Mouse (Mus musculus) stomach, embryonic 14.5 days (tissue): ENCODE data around the gene Tmed1. TPM values are rescaled to one million over a fixed set of nuclear protein-coding genes. Genes with fewer than 3 reads are reported as not detected.

ENCODE experiments used
- ATAC-seq: fragments of 200-750 bp; cut with Nextera tagmentation; 2 replicates; pipeline ENCODE4 v1.8.0; 2017; ENCODE audit warnings: low read depth, moderate TSS enrichment; ENCODE audit not compliant: insufficient number of reproducible peaks, insufficient read depth, low FRiP score
- H3K27ac ChIP-seq: fragments of 300-500 bp; sonication (generic); 2 replicates; pipeline ENCODE4 v1.5.1; 2014; ENCODE audit warnings: mild to moderate bottlenecking, low read length, moderate library complexity, mixed read lengths
- H3K27me3 ChIP-seq: fragments of 300-500 bp; sonication (generic); 2 replicates; pipeline ENCODE4 v1.6.1; 2014; ENCODE audit warnings: low read length, control low read depth, mixed read lengths; ENCODE audit not compliant: control insufficient read depth, insufficient read depth
- H3K36me3 ChIP-seq: fragments of 300-500 bp; sonication (generic); 2 replicates; pipeline ENCODE4 v1.6.1; 2014; ENCODE audit warnings: mild to moderate bottlenecking, control low read depth, low read length, moderate library complexity, mixed read lengths; ENCODE audit not compliant: control insufficient read depth, insufficient read depth
- H3K4me1 ChIP-seq: fragments of 300-500 bp; sonication (generic); 2 replicates; pipeline ENCODE4 v1.6.1; 2014; ENCODE audit warnings: low read length, control low read depth, mixed read lengths; ENCODE audit not compliant: control insufficient read depth, insufficient read depth
- H3K4me2 ChIP-seq: fragments of 300-500 bp; sonication (generic); replicated peaks from 2 replicates; pipeline ENCODE4 v1.6.1; 2014; ENCODE audit warnings: low read depth, low read length, control low read depth
- H3K4me3 ChIP-seq: fragments of 300-500 bp; sonication (generic); 2 replicates; pipeline ENCODE4 v1.5.1; 2014; ENCODE audit warnings: low read depth, low read length, control low read depth
- H3K9ac ChIP-seq: fragments of 300-500 bp; sonication (generic); replicated peaks from 2 replicates; pipeline ENCODE4 v1.6.1; 2014; ENCODE audit warnings: low read depth, mild to moderate bottlenecking, control low read depth, low read length, moderate library complexity, mixed read lengths
- H3K9me3 ChIP-seq: fragments of 300-500 bp; sonication (generic); 2 replicates; pipeline ENCODE4 v1.6.1; 2016; ENCODE audit warnings: low read depth, low read length, control low read depth; ENCODE audit not compliant: control insufficient read depth
- whole genome bisulfite sequencing: fragments of 180-500 bp; shearing (Covaris S2); extraction: QIAGEN DNeasy Blood & Tissue Kit; methylation state at CpG from one replicate; pipeline ENCODE4 v1.1.7; 2014; 5-methylcytosine and 5-hydroxymethylcytosine counted together
- polyA plus RNA-seq: library from polyadenylated mRNA; unstranded; fragments of >200 nt; fragmentation: Nextera tagmentation; extraction: Ambion mirVana; gene quantifications from 2 replicates; pipeline ENCODE4 v1.2.1, GENCODE M21; 2014

The Tmed1 gene
- polyA plus RNA-seq: 92.8 and 94.5 TPM in 2 replicates

- H3K4me2 ChIP-seq: peak within 1 kb of the TSS; percentile 54
- ATAC-seq: peak; percentile 95
- peaks cover 9% of the 10 kb centered on the region; the same call in 1 of the 2 replicates for H3K4me1 ChIP-seq
- H3K9ac ChIP-seq: peak within 1 kb of the TSS; percentile 46
- peak within 1 kb of the TSS; percentile 61 for H3K4me3 ChIP-seq
- H3K36me3 ChIP-seq: peaks cover 32% of the 10 kb centered on the region
- H3K9me3 ChIP-seq: no peaks in the 10 kb centered on the region
- peak within 1 kb of the TSS; percentile 92 for H3K27ac ChIP-seq
- WGBS: under 1% methylated on average over 44 of the region's 44 CpGs
- no peaks in the 10 kb centered on the region for H3K27me3 ChIP-seq
Measured at GRCm38 (mm10) chr9:21509772-21510688, at the start of gene Tmed1. TSS of gene Tmed1 (minus strand) at chr9:21510252.

- no peak for ATAC-seq
- Histone ChIP-seq H3K9ac (no peak overlapping the region), H3K4me2 (no peak overlapping the region), H3K27me3 (no peaks in the 10 kb centered on the region), H3K36me3 (0 out of 2 replicates have a peak, but pooled peaks cover 6% of the 10 kb centered on the region), H3K4me1 (peaks cover 6% of the 10 kb centered on the region; the same call in 1 of the 2 replicates), H3K27ac (no peak overlapping the region), H3K9me3 (no peaks in the 10 kb centered on the region), H3K4me3 (no peak overlapping the region)
- WGBS: 98% methylated on average over 3 of the region's 3 CpGs
Measured at GRCm38 (mm10) chr9:21559151-21559550, 49.1 kb upstream of the Tmed1 start.

- H3K27me3 ChIP-seq: no peaks in the 10 kb centered on the region
- no peaks in the 10 kb centered on the region for H3K9me3 ChIP-seq
- H3K36me3 ChIP-seq: peaks cover 8% of the 10 kb centered on the region; the same call in 1 of the 2 replicates
- H3K9ac ChIP-seq: no peak overlapping the region
- peak; percentile 75; the same call in 1 of the 2 replicates for ATAC-seq
- no peak overlapping the region for H3K4me2 ChIP-seq
- H3K4me3 ChIP-seq: no peak overlapping the region
- 70% methylated on average over 4 of the region's 4 CpGs for WGBS
- no peak overlapping the region for H3K27ac ChIP-seq
- peaks cover 6% of the 10 kb centered on the region; the same call in 1 of the 2 replicates for H3K4me1 ChIP-seq
Measured at GRCm38 (mm10) chr9:21558366-21558765, 48.3 kb upstream of the Tmed1 start.

- Histone ChIP-seq H3K27me3 (no peaks in the 10 kb centered on the region), H3K4me3 (no peak overlapping the region), H3K9me3 (no peaks in the 10 kb centered on the region), H3K4me2 (no peak overlapping the region), H3K27ac (no peak overlapping the region; the same call in 1 of the 2 replicates), H3K4me1 (peaks cover 6% of the 10 kb centered on the region; the same call in 1 of the 2 replicates), H3K9ac (no peak overlapping the region), H3K36me3 (peaks cover 12% of the 10 kb centered on the region; the same call in 1 of the 2 replicates)
- 72% methylated on average over 2 of the region's 2 CpGs for WGBS
- ATAC-seq: no peak
Measured at GRCm38 (mm10) chr9:21557556-21557955, 47.5 kb upstream of the Tmed1 start.

- no peak overlapping the region for H3K9ac ChIP-seq
Measured at GRCm38 (mm10) chr9:21556996-21557395, 46.9 kb upstream of the Tmed1 start.

GRCm38 (mm10) chr9:21555198-21555742 lies 45.2 kb upstream of the Tmed1 start:
- WGBS: 85% methylated on average over 6 of the region's 6 CpGs
- Histone ChIP-seq H3K27me3 (no peaks in the 10 kb centered on the region), H3K27ac (no peak overlapping the region), H3K36me3 (peaks cover 12% of the 10 kb centered on the region), H3K4me1 (peaks cover 6% of the 10 kb centered on the region; the same call in 1 of the 2 replicates), H3K9me3 (no peaks in the 10 kb centered on the region), H3K4me2 (no peak overlapping the region), H3K9ac (no peak overlapping the region), H3K4me3 (no peak overlapping the region)
- ATAC-seq: no peak

More at GRCm38 (mm10) chr9:21556996-21557395, 46.9 kb upstream of the Tmed1 start:
- Histone ChIP-seq H3K27ac (no peak overlapping the region; the same call in 1 of the 2 replicates), H3K4me3 (no peak overlapping the region), H3K4me1 (peaks cover 6% of the 10 kb centered on the region; the same call in 1 of the 2 replicates), H3K36me3 (peaks cover 12% of the 10 kb centered on the region; the same call in 1 of the 2 replicates), H3K27me3 (no peaks in the 10 kb centered on the region), H3K4me2 (no peak overlapping the region), H3K9me3 (no peaks in the 10 kb centered on the region)
- ATAC-seq: no peak
- 90% methylated on average over 2 of the region's 2 CpGs for WGBS

- 77% methylated on average over 6 of the region's 6 CpGs for WGBS
- H3K36me3 ChIP-seq: peaks cover 21% of the 10 kb centered on the region
- H3K27ac ChIP-seq: no peak overlapping the region
- H3K27me3 ChIP-seq: no peaks in the 10 kb centered on the region
- H3K4me1 ChIP-seq: peaks cover 10% of the 10 kb centered on the region
- no peak for ATAC-seq
- no peak overlapping the region for H3K4me2 ChIP-seq
- H3K9me3 ChIP-seq: no peaks in the 10 kb centered on the region
- H3K4me3 ChIP-seq: no peak overlapping the region
- no peak overlapping the region for H3K9ac ChIP-seq
Measured at GRCm38 (mm10) chr9:21553607-21554273, 43.7 kb upstream of the Tmed1 start.

GRCm38 (mm10) chr9:21551049-21551448 lies 41.0 kb upstream of the Tmed1 start:
- Histone ChIP-seq H3K9me3 (no peaks in the 10 kb centered on the region), H3K27ac (no peak overlapping the region), H3K27me3 (no peaks in the 10 kb centered on the region), H3K4me1 (peaks cover 13% of the 10 kb centered on the region), H3K9ac (no peak overlapping the region), H3K4me2 (no peak overlapping the region), H3K36me3 (peaks cover 23% of the 10 kb centered on the region), H3K4me3 (no peak overlapping the region)
- ATAC-seq: no peak
- 96% methylated on average over 2 of the region's 2 CpGs for WGBS
